35 mouse cellular contexts compared by ENCODE assay signal in the genomic region with DNA sequence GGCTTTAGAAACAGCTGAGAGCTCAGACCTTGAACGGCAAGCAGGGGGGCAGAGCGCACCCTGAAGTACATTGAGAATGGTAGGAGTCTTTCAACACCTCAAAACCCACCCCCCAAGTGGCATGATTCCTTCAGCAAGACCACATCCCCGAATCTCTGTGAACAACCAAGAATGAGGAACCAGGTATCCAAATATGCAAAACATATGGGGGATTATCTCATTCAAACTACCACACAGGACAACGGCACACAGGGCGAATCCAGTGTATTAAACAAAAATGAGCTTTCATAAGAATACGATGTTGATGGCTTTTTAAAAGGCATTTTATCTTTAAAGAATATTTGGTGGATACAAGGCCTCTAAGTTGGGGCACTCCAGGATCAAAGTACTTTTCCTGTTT. TPM values are rescaled to one million over a fixed set of nuclear protein-coding genes. Genes with fewer than 3 reads are reported as not detected.
"Had no signal": no experiment of that assay in that cellular context is flagged by ENCODE, and none has a peak within 500 bp of the region (broad histone marks: within the 10 kb centered on the region; RNA-seq: fewer than 3 reads in every experiment).

No protein-coding gene starts in this region.

- H3K4me2 ChIP-seq: heart, embryonic 11.5 days; heart, embryonic 12.5 days; heart, embryonic 13.5 days; heart, embryonic 15.5 days; hindbrain, embryonic 12.5 days; hindbrain, embryonic 13.5 days; hindbrain, embryonic 14.5 days; hindbrain, embryonic 15.5 days; intestine, embryonic 15.5 days; kidney, embryonic 15.5 days had no signal

- H3K9me3 ChIP-seq: heart, embryonic 10.5 days; heart, embryonic 12.5 days; heart, embryonic 13.5 days; heart, embryonic 15.5 days; hindbrain, embryonic 10.5 days; hindbrain, embryonic 12.5 days; hindbrain, embryonic 13.5 days; hindbrain, embryonic 15.5 days; intestine, embryonic 15.5 days; kidney, embryonic 15.5 days had no signal

- H3K4me1 ChIP-seq: heart, embryonic 15.5 days; hindbrain, embryonic 10.5 days; hindbrain, embryonic 12.5 days; hindbrain, embryonic 13.5 days; hindbrain, embryonic 15.5 days; intestine, embryonic 15.5 days; kidney, embryonic 15.5 days had no signal

- H3K4me3 ChIP-seq: heart, embryonic 10.5 days; heart, embryonic 12.5 days; heart, embryonic 13.5 days; heart, embryonic 15.5 days; hindbrain, embryonic 10.5 days; hindbrain, embryonic 12.5 days; hindbrain, embryonic 13.5 days; hindbrain, embryonic 15.5 days; intestine, embryonic 15.5 days; kidney, embryonic 15.5 days; layer of hippocampus, adult 2 months had no signal

- H3K27ac ChIP-seq: heart, embryonic 10.5 days; heart, embryonic 13.5 days; heart, embryonic 15.5 days; hindbrain, embryonic 10.5 days; hindbrain, embryonic 12.5 days; hindbrain, embryonic 13.5 days; hindbrain, embryonic 14.5 days; hindbrain, embryonic 15.5 days; hindbrain, postnatal 0 days; intestine, embryonic 15.5 days; kidney, embryonic 15.5 days; kidney, postnatal 0 days; layer of hippocampus, adult 2 months had no signal

- H3K36me3 ChIP-seq: heart, embryonic 10.5 days; heart, embryonic 12.5 days; heart, embryonic 13.5 days; heart, embryonic 15.5 days; hindbrain, embryonic 10.5 days; hindbrain, embryonic 12.5 days; hindbrain, embryonic 13.5 days; hindbrain, embryonic 15.5 days; intestine, embryonic 15.5 days; kidney, embryonic 15.5 days had no signal

- DNase-seq: heart, postnatal 10 days; heart, postnatal 14 days; heart, postnatal 36 days; heart, postnatal 4 days; kidney, adult 11 months; kidney, adult 18-20 months; kidney, adult 8-10 months; kidney, postnatal 10 days; kidney, postnatal 14 days; kidney, postnatal 25 days; kidney, postnatal 36 days; kidney, postnatal 4 days; layer of hippocampus, adult 9-11 months; layer of hippocampus, postnatal 36 days had no signal

- ATAC-seq: hindbrain, embryonic 16.5 days; hindbrain, postnatal 0 days; inflammation-experienced regulatory T-cells, adult 6 months; intestine, embryonic 15.5 days; intestine, embryonic 16.5 days; intestine, postnatal 0 days had no signal

- H3K27me3 ChIP-seq: heart, embryonic 12.5 days; heart, embryonic 13.5 days; heart, embryonic 15.5 days; hindbrain, embryonic 12.5 days; hindbrain, embryonic 13.5 days; hindbrain, embryonic 15.5 days; intestine, embryonic 15.5 days; kidney, embryonic 15.5 days had no signal

- H3K9ac ChIP-seq: heart, embryonic 12.5 days; heart, embryonic 13.5 days; heart, embryonic 15.5 days; hindbrain, embryonic 12.5 days; hindbrain, embryonic 13.5 days; hindbrain, embryonic 14.5 days; hindbrain, embryonic 15.5 days; intestine, embryonic 15.5 days; kidney, embryonic 15.5 days had no signal

RNA-seq across cellular contexts. Expression of a gene that starts 51.2 kb away (rescaled TPM):
- total RNA-seq: hematopoietic stem cell, adult 5-6 weeks had no signal
- polyA plus RNA-seq: kidney, embryonic 14.5 days had no signal
